Mouse (Mus musculus) T-helper 17 cell (primary cell): ENCODE measurements around the gene Hbb-bt.
"Not testable (repeated sequence)": the region's sequence is repeated elsewhere in the genome, so short reads cannot be mapped to it uniquely, and the experiment has no call there.

Experiments
- in situ Hi-C, 2 experiments: fragments of 300-600 bp; cut with MboI, MseI; formaldehyde crosslinking; loops; 1 replicate in 1 of 2; 2 replicates in 1 of 2; pipeline ENCODE4 v1.15.1; 2025; ENCODE audit warnings: high pct_unique_total_duplicates in 2 of 2

Gene Hbb-bt

GRCm38 (mm10) chr7:103808971-103809800, 4.6 kb downstream of the Hbb-bt start:
- in situ Hi-C loops = loop anchor here in 1 of 2 experiments (5.0 kb wide), 1 partner anchor 102 kb away; no protein-coding TSS in a partner anchor

- in situ Hi-C loops = loop anchor here in 1 of 2 experiments (5.0 kb wide), 1 partner anchor 101 kb away; no protein-coding TSS in a partner anchor
These were observed 5.7 kb downstream of the Hbb-bt start for GRCm38 (mm10) chr7:103808120-103808519.

DNA sequence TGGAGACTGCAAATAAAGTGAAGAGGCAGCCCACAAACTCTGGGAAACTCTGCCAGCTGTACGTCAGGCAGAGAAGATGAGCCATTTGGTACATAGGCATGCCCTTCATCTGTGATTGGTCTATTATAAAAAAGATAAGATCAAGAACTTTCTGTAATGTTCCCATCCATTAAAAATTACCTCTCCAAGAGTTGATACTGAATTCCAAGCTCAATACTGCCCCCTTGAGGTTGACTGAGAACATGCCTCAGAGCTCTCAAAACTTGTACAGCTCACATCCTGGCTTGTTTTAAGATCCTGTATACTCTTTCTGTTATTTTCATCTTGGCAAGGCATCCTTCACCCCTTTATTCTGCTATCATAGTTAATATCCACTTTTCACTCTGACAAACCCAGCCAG, 6.9 kb downstream of the Hbb-bt start:
- in situ Hi-C loops = loop anchor here in 1 of 2 experiments (5.0 kb wide), 1 partner anchor 100 kb away; no protein-coding TSS in a partner anchor

- in situ Hi-C loops = no loop called here
These were observed 21.0 kb downstream of the Hbb-bt start for GRCm38 (mm10) chr7:103792669-103793388.

DNA sequence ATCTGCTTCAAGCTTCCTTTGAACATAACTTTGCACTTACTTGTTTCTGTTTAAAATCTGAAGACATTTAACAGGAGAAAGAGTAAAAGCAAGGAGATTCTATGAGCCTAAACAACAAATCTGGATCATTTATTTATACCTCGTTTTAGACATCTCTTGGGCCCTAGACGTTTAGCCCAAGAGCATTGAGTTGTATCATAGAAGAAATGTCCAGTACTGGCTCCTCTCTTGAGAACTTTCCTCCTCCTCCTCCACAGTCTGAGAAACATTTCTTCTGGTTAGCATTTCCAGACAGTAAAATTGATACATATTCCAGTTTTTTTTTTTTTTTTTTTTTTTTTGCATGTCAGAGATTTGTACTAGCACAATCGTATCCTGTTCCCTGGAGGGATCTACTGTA, 22.1 kb downstream of the Hbb-bt start, which contains the start of gene Olfr67:
TSS of gene Olfr67 (minus strand) at position 101 of the 400 bp plus-strand sequence.
- in situ Hi-C loops = no loop called here

- in situ Hi-C loops = no loop called here
These were observed 34.2 kb downstream of the Hbb-bt start, which contains the start of gene Olfr68 for GRCm38 (mm10) chr7:103779598-103779997. Gene Olfr68, minus strand, starts transcription at chr7:103779698.

DNA sequence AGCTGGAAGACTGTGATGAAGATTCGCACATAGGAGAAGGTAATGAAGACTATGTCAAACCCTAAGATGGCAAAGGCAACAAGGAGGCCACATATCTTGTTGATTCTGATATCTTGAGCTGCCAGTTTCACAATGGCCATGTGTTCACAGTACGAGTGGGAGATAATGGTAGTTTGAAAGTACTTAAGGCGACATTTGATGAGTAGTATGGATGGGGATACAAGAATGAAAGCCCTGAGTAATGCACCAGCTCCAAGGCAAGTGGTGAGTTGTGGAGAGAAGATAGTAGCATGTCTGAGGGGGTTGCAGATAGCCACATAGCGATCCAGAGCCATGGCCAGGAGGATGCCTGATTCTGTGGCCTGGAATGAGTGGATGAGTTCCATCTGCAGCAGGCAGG, 36.1 kb downstream of the Hbb-bt start:
- in situ Hi-C loops = not testable (repeated sequence)

- in situ Hi-C loops = no loop called here
These were observed 42.3 kb downstream of the Hbb-bt start, which contains the start of gene Olfr69 for GRCm38 (mm10) chr7:103771494-103771893. Gene Olfr69, minus strand, starts transcription at chr7:103771594.

DNA sequence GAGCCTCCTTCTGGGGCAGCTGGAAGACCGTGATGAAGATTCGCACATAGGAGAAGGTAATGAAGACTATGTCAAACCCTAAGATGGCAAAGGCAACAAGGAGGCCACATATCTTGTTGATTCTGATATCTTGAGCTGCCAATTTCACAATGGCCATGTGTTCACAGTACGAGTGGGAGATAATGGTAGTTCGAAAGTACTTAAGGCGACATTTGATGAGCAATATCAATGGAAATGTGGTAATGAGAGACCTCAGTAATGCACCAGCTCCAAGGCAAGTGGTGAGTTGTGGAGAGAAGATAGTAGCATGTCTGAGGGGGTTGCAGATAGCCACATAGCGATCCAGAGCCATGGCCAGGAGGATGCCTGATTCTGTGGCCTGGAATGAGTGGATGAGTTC, 46.1 kb downstream of the Hbb-bt start:
- in situ Hi-C loops = not testable (repeated sequence)
